Mouse (Mus musculus): ENCODE measurements around the gene Mob3c. TPM values are rescaled to one million over a fixed set of nuclear protein-coding genes. Genes with fewer than 3 reads are reported as not detected.

The Mob3c gene
- polyA plus RNA-seq, 1 experiment from 2014 or later, result 4.9 TPM

GRCm38 (mm10) chr4:115840842-115841241 is 12.9 kb downstream of the Mob3c start:
- Histone ChIP-seq H3K9me3 (ENCODE audit: control insufficient read depth, low read length) (no peaks in the 10 kb centered on the region), H3K27ac (ENCODE audit: low read depth, low read length) (no peak overlapping the region), H3K4me1 (ENCODE audit: control insufficient read depth, insufficient read depth, low read depth, low read length) (no peaks in the 10 kb centered on the region; the same call in 1 of the 2 replicates), H3K4me2 (ENCODE audit: low read length) (no peak overlapping the region), H3K27me3 (replicated peaks; ENCODE audit: control insufficient read depth, insufficient read depth, low read length) (no peaks in the 10 kb centered on the region), H3K36me3 (ENCODE audit: control insufficient read depth, insufficient read depth, low read length) (no peaks in the 10 kb centered on the region), H3K4me3 (ENCODE audit: low read length) (no peak overlapping the region), H3K9ac (ENCODE audit: low read depth, low read length) (no peak overlapping the region)
- ATAC-seq, result no peak
- WGBS, result 87% methylated on average over 4 of the region's 4 CpGs

DNA sequence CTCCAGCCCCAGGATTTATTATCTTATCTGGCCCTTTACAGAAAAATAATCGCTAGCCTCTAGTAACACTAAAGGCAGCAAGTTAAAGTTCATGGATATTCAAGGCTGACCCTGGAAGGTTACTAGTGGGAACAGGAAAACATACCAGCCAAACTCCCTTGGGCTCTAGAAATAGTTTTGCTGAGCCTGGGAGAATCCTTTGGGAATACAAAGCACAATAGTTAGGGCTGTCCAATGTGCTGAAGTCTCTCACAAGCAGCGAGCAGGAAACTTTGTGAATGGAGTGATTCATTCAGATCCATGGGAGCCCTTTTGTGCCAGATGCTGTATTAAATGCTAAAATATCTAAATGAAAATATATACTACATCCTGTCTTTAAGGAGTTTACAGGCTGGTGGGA is 18.8 kb downstream of the Mob3c start:
- Histone ChIP-seq H3K4me2 (ENCODE audit: low read length) (no peak overlapping the region), H3K9me3 (ENCODE audit: control insufficient read depth, low read length) (no peaks in the 10 kb centered on the region), H3K27ac (ENCODE audit: low read depth, low read length) (no peak overlapping the region), H3K36me3 (ENCODE audit: control insufficient read depth, insufficient read depth, low read length) (no peaks in the 10 kb centered on the region; the same call in 1 of the 2 replicates), H3K4me3 (ENCODE audit: low read length) (no peak overlapping the region), H3K9ac (ENCODE audit: low read depth, low read length) (no peak overlapping the region), H3K27me3 (replicated peaks; ENCODE audit: control insufficient read depth, insufficient read depth, low read length) (no peaks in the 10 kb centered on the region), H3K4me1 (ENCODE audit: control insufficient read depth, insufficient read depth, low read depth, low read length) (no peaks in the 10 kb centered on the region)
- ATAC-seq, result no peak
- 52% methylated on average over 2 of the region's 2 CpGs for WGBS

GRCm38 (mm10) chr4:115847377-115847776 is 19.5 kb downstream of the Mob3c start:
- H3K27me3 ChIP-seq (replicated peaks; ENCODE audit: control insufficient read depth, insufficient read depth, low read length), result no peaks in the 10 kb centered on the region
- no peaks in the 10 kb centered on the region for H3K9me3 ChIP-seq (ENCODE audit: control insufficient read depth, low read length)
- no peak overlapping the region for H3K9ac ChIP-seq (ENCODE audit: low read depth, low read length)
- no peak overlapping the region for H3K4me3 ChIP-seq (ENCODE audit: low read length)
- H3K4me1 ChIP-seq (ENCODE audit: control insufficient read depth, insufficient read depth, low read depth, low read length), result no peaks in the 10 kb centered on the region
- no peak for ATAC-seq
- 66% methylated on average over 5 of the region's 5 CpGs for WGBS
- H3K36me3 ChIP-seq (ENCODE audit: control insufficient read depth, insufficient read depth, low read length), result no peaks in the 10 kb centered on the region; the same call in 1 of the 2 replicates
- no peak overlapping the region for H3K27ac ChIP-seq (ENCODE audit: low read depth, low read length)
- no peak overlapping the region for H3K4me2 ChIP-seq (ENCODE audit: low read length)

GRCm38 (mm10) chr4:115848083-115848482 is 20.2 kb downstream of the Mob3c start:
- Histone ChIP-seq H3K27me3 (replicated peaks; ENCODE audit: control insufficient read depth, insufficient read depth, low read length) (no peaks in the 10 kb centered on the region), H3K9ac (ENCODE audit: low read depth, low read length) (no peak overlapping the region), H3K4me1 (ENCODE audit: control insufficient read depth, insufficient read depth, low read depth, low read length) (no peaks in the 10 kb centered on the region), H3K4me2 (ENCODE audit: low read length) (no peak overlapping the region), H3K27ac (ENCODE audit: low read depth, low read length) (no peak overlapping the region), H3K36me3 (ENCODE audit: control insufficient read depth, insufficient read depth, low read length) (no peaks in the 10 kb centered on the region; the same call in 1 of the 2 replicates), H3K4me3 (ENCODE audit: low read length) (no peak overlapping the region), H3K9me3 (ENCODE audit: control insufficient read depth, low read length) (no peaks in the 10 kb centered on the region)
- WGBS, result 95% methylated on average over 1 of the region's 1 CpGs
- ATAC-seq, result no peak

GRCm38 (mm10) chr4:115848990-115849677 is 21.2 kb downstream of the Mob3c start:
- H3K4me2 ChIP-seq (ENCODE audit: low read length), result no peak overlapping the region
- H3K36me3 ChIP-seq (ENCODE audit: control insufficient read depth, insufficient read depth, low read length), result no peaks in the 10 kb centered on the region; the same call in 1 of the 2 replicates
- H3K27ac ChIP-seq (ENCODE audit: low read depth, low read length), result no peak overlapping the region
- 71% methylated on average over 8 of the region's 8 CpGs for WGBS
- no peak for ATAC-seq
- no peaks in the 10 kb centered on the region for H3K9me3 ChIP-seq (ENCODE audit: control insufficient read depth, low read length)
- H3K4me3 ChIP-seq (ENCODE audit: low read length), result no peak overlapping the region
- no peak overlapping the region for H3K9ac ChIP-seq (ENCODE audit: low read depth, low read length)
- H3K27me3 ChIP-seq (replicated peaks; ENCODE audit: control insufficient read depth, insufficient read depth, low read length), result no peaks in the 10 kb centered on the region
- no peaks in the 10 kb centered on the region for H3K4me1 ChIP-seq (ENCODE audit: control insufficient read depth, insufficient read depth, low read depth, low read length)

DNA sequence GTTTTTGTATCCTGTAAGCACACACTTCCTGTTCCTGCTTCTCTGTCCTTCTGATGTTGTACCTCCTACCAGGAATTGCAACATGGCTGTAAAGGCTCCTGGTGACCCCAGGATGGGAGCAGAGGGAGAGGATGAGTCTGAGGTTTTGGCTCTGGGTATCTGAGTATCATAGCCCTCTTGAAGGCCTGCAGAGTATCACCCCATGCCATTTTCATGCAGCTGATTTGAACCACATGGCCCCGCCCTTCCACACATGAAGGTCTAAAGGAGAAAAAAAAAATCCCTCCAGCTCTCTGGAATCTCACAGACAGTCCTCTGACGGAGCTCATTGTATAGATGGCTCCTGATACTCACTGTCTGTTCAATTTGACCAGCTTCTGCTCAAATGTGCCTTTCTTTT is 22.2 kb downstream of the Mob3c start:
- no peaks in the 10 kb centered on the region for H3K27me3 ChIP-seq (replicated peaks; ENCODE audit: control insufficient read depth, insufficient read depth, low read length)
- WGBS, result 94% methylated on average over 2 of the region's 2 CpGs
- peaks cover 3% of the 10 kb centered on the region for H3K4me1 ChIP-seq (ENCODE audit: control insufficient read depth, insufficient read depth, low read depth, low read length)
- no peak overlapping the region for H3K4me3 ChIP-seq (ENCODE audit: low read length)
- H3K27ac ChIP-seq (ENCODE audit: low read depth, low read length), result no peak overlapping the region
- H3K4me2 ChIP-seq (ENCODE audit: low read length), result no peak overlapping the region
- H3K9ac ChIP-seq (ENCODE audit: low read depth, low read length), result no peak overlapping the region
- no peak for ATAC-seq
- no peaks in the 10 kb centered on the region; the same call in 1 of the 2 replicates for H3K36me3 ChIP-seq (ENCODE audit: control insufficient read depth, insufficient read depth, low read length)
- no peaks in the 10 kb centered on the region for H3K9me3 ChIP-seq (ENCODE audit: control insufficient read depth, low read length)

DNA sequence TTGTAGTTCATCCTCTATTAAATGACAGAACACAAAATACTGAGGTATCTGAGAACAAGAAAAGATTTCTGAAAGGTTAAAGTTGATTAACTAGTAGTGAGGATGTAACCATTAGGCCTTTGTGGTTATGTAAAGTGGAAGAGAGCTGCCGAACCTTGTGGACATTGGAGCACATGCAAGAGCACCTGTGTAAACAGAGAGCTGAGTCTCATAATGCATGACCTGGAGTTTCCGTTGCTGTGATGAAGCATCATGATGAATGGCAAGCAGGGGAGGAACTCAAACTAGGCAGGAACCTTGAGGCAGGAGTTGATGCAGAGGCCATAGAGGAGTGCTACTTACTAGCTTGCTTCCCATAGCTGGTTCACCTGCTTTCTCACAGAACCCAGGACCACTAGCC is 22.7 kb downstream of the Mob3c start:
- Histone ChIP-seq H3K9me3 (ENCODE audit: control insufficient read depth, low read length) (no peaks in the 10 kb centered on the region), H3K27me3 (replicated peaks; ENCODE audit: control insufficient read depth, insufficient read depth, low read length) (no peaks in the 10 kb centered on the region), H3K4me2 (ENCODE audit: low read length) (no peak overlapping the region), H3K36me3 (ENCODE audit: control insufficient read depth, insufficient read depth, low read length) (no peaks in the 10 kb centered on the region; the same call in 1 of the 2 replicates), H3K4me3 (ENCODE audit: low read length) (no peak overlapping the region), H3K27ac (ENCODE audit: low read depth, low read length) (no peak overlapping the region), H3K9ac (ENCODE audit: low read depth, low read length) (no peak overlapping the region), H3K4me1 (ENCODE audit: control insufficient read depth, insufficient read depth, low read depth, low read length) (peaks cover 8% of the 10 kb centered on the region)
- WGBS, result 55% methylated on average over 2 of the region's 2 CpGs
- ATAC-seq, result no peak

DNA sequence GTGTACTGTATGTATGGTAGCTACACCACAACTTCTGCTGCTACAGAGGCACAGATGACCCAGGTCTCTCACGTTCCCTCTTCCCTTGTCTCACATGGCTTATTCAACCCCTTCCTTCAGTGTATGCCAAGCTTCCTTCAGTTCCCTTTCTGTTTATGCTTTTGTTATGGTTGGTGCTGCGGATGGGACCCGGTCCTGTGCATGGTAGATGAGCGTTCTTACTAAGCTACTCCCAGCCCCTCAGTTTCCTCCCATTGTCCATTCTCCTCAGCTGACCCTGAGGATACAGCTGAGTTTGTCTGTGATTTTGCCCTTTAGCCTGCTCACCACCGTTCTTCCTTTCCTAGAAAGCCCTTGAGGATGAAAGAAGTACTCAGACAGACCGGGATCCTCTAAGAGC is 23.7 kb downstream of the Mob3c start:
- Histone ChIP-seq H3K27ac (ENCODE audit: low read depth, low read length) (no peak overlapping the region), H3K9me3 (ENCODE audit: control insufficient read depth, low read length) (no peaks in the 10 kb centered on the region), H3K36me3 (ENCODE audit: control insufficient read depth, insufficient read depth, low read length) (no peaks in the 10 kb centered on the region; the same call in 1 of the 2 replicates), H3K27me3 (replicated peaks; ENCODE audit: control insufficient read depth, insufficient read depth, low read length) (no peaks in the 10 kb centered on the region), H3K4me2 (ENCODE audit: low read length) (no peak overlapping the region), H3K4me3 (ENCODE audit: low read length) (no peak overlapping the region), H3K4me1 (ENCODE audit: control insufficient read depth, insufficient read depth, low read depth, low read length) (peaks cover 16% of the 10 kb centered on the region), H3K9ac (ENCODE audit: low read depth, low read length) (no peak overlapping the region)
- no peak for ATAC-seq
- WGBS, result 85% methylated on average over 6 of the region's 6 CpGs

DNA sequence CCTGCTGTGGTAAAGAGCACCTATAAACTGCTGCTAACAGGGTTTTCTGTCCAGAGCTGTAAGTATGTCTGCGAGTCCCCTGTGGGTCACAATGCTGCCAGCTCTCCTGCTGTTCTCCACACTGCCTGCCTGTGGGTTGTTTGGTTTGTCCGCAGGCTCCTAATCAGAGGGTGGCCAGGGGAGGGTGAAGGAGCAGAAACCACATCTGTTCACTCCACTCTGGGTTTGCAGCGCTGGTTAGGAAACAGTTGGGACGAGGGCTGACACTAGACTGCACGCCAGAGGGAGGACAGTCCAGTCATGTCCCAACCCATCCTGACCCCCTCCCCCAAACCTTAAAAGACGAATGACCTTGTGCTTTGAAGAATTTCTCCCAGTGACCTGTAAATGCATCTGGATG is 27.2 kb downstream of the Mob3c start:
- H3K4me2 ChIP-seq (ENCODE audit: low read length), result no peak overlapping the region
- 53% methylated on average over 6 of the region's 6 CpGs for WGBS
- no peak overlapping the region for H3K27ac ChIP-seq (ENCODE audit: low read depth, low read length)
- H3K4me1 ChIP-seq (ENCODE audit: control insufficient read depth, insufficient read depth, low read depth, low read length), result peaks cover 19% of the 10 kb centered on the region
- H3K9me3 ChIP-seq (ENCODE audit: control insufficient read depth, low read length), result no peaks in the 10 kb centered on the region
- H3K36me3 ChIP-seq (ENCODE audit: control insufficient read depth, insufficient read depth, low read length), result no peaks in the 10 kb centered on the region; the same call in 1 of the 2 replicates
- no peaks in the 10 kb centered on the region for H3K27me3 ChIP-seq (replicated peaks; ENCODE audit: control insufficient read depth, insufficient read depth, low read length)
- no peak for ATAC-seq
- H3K4me3 ChIP-seq (ENCODE audit: low read length), result no peak overlapping the region
- no peak overlapping the region for H3K9ac ChIP-seq (ENCODE audit: low read depth, low read length)
